Mouse (Mus musculus): ENCODE data around the gene Sf3b4. TPM values are rescaled to one million over a fixed set of nuclear protein-coding genes. Genes with fewer than 3 reads are reported as not detected.

The Sf3b4 gene
- polyA plus RNA-seq, 1 experiment from 2014 or later, result 161 TPM

Small RNA genes within 50 kb of the gene (microRNA-seq; reads per million reads assigned to microRNA genes)
- not detected for gene Gm44492

Other genes with a start within 250 kb of the Sf3b4 start
- 322 and 341 TPM in 2 replicates for gene Anp32e, start 243.1 kb upstream of the Sf3b4 start, polyA plus RNA-seq (2015; fragmentation: Nextera tagmentation; extraction: Ambion mirVana)
- gene Plekho1, start 176.3 kb upstream of the Sf3b4 start, polyA plus RNA-seq (2015; fragmentation: Nextera tagmentation; extraction: Ambion mirVana), result 80.4 and 85.1 TPM in 2 replicates
- gene Vps45, start 113.9 kb upstream of the Sf3b4 start, polyA plus RNA-seq (2015; fragmentation: Nextera tagmentation; extraction: Ambion mirVana), result 51.9 and 62.2 TPM in 2 replicates
- gene Otud7b, start 67.8 kb upstream of the Sf3b4 start, polyA plus RNA-seq (2015; fragmentation: Nextera tagmentation; extraction: Ambion mirVana), result 11.9 and 12.4 TPM in 2 replicates
- gene Mtmr11, start 10.3 kb upstream of the Sf3b4 start, polyA plus RNA-seq (2015; fragmentation: Nextera tagmentation; extraction: Ambion mirVana), result 9.0 and 12.9 TPM in 2 replicates
- gene Sv2a, start 8.8 kb downstream of the Sf3b4 start, polyA plus RNA-seq (2015; fragmentation: Nextera tagmentation; extraction: Ambion mirVana), result 29.3 and 37.9 TPM in 2 replicates
- gene Bola1, start 47.4 kb downstream of the Sf3b4 start, polyA plus RNA-seq (2015; fragmentation: Nextera tagmentation; extraction: Ambion mirVana), result 82.2 and 86.6 TPM in 2 replicates
- 0.78 and 2.2 TPM in 2 replicates for gene Hist2h2ab, start 47.5 kb downstream of the Sf3b4 start, polyA plus RNA-seq (2015; fragmentation: Nextera tagmentation; extraction: Ambion mirVana)
- gene Hist2h2ac, start 48.5 kb downstream of the Sf3b4 start, polyA plus RNA-seq (2015; fragmentation: Nextera tagmentation; extraction: Ambion mirVana), result 13.2 and 13.3 TPM in 2 replicates
- 10.7 and 11.0 TPM in 2 replicates for gene Hist2h2be, start 48.8 kb downstream of the Sf3b4 start, polyA plus RNA-seq (2015; fragmentation: Nextera tagmentation; extraction: Ambion mirVana)
- gene Hist2h3c2, start 66.8 kb downstream of the Sf3b4 start, polyA plus RNA-seq (2015; fragmentation: Nextera tagmentation; extraction: Ambion mirVana), result 14.7 and 15.0 TPM in 2 replicates
- gene Hist2h2aa2, start 67.9 kb downstream of the Sf3b4 start, polyA plus RNA-seq (2015; fragmentation: Nextera tagmentation; extraction: Ambion mirVana), result 74.1 and 91.2 TPM in 2 replicates
- gene Hist2h2aa1, start 73.2 kb downstream of the Sf3b4 start, polyA plus RNA-seq (2015; fragmentation: Nextera tagmentation; extraction: Ambion mirVana), result 46.4 and 48.0 TPM in 2 replicates
- gene Hist2h3c1, start 74.4 kb downstream of the Sf3b4 start, polyA plus RNA-seq (2015; fragmentation: Nextera tagmentation; extraction: Ambion mirVana), result 0.34 and 0.93 TPM in 2 replicates
- 22.4 and 24.3 TPM in 2 replicates for gene Hist2h4, start 91.0 kb downstream of the Sf3b4 start, polyA plus RNA-seq (2015; fragmentation: Nextera tagmentation; extraction: Ambion mirVana)
- 105 and 122 TPM in 2 replicates for gene Hist2h3b, start 96.3 kb downstream of the Sf3b4 start, polyA plus RNA-seq (2015; fragmentation: Nextera tagmentation; extraction: Ambion mirVana)
- gene Hist2h2bb, start 97.4 kb downstream of the Sf3b4 start, polyA plus RNA-seq (2015; fragmentation: Nextera tagmentation; extraction: Ambion mirVana), result 16.0 and 19.8 TPM in 2 replicates
- 0.56 and 1.0 TPM in 2 replicates for gene Fcgr1, start 121.6 kb downstream of the Sf3b4 start, polyA plus RNA-seq (2015; fragmentation: Nextera tagmentation; extraction: Ambion mirVana)

Data from forebrain, embryonic 13.5 days (tissue).